Mouse (Mus musculus) cerebellum, adult 18-20 months (tissue): Measurements from ENCODE around the gene Pde1b.

Source experiments
- DNase-seq, 2 experiments: peaks; one replicate each; pipeline ENCODE4 v3.0.0; 2021

Pde1b gene

GRCm38 (mm10) chr15:103509317-103509716 lies 6.5 kb downstream of the Pde1b start:
- DNase-seq = no peak

DNA sequence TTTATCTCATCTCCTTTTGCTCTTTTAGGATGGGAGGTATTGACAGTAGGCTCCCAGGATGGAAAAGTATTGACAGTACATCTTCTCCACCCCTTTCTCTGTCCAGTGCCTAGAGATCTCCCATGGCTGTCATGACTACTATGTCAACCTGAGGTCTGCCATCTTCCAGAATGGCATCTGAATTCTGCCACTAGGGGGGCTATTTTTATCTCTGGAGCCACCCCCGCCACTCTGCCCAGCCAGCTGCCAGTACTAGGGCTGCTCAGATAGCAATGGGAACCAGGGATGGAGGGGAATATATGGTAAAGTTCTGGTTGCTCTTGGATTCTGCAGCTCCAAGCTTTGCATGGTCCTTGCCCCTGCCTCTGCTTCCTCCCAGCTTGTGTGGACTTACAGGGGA lies 8.8 kb downstream of the Pde1b start:
- DNase-seq = no peak

DNA sequence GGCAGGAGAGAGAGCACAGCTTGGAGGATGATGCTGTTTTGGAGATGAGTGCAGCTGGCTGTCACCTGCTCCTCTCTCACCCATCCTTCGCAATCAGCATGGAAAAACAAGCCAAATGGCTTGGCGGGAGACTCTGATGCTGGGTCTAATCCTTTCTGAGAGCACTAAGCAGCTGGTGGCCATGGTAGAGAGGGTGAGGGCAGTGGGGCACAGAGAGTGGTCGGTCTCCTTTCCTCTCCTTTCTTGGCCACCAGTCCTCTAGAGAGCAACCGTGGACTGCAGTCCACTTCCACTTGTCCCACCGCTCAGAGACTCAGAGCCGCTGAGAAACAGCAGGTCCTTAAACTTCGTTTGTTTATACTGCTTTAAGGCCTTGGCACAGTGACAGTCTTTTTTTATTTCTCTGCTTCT lies 10.8 kb downstream of the Pde1b start:
- peak in 1 of 2 experiments; percentile 28 for DNase-seq

DNA sequence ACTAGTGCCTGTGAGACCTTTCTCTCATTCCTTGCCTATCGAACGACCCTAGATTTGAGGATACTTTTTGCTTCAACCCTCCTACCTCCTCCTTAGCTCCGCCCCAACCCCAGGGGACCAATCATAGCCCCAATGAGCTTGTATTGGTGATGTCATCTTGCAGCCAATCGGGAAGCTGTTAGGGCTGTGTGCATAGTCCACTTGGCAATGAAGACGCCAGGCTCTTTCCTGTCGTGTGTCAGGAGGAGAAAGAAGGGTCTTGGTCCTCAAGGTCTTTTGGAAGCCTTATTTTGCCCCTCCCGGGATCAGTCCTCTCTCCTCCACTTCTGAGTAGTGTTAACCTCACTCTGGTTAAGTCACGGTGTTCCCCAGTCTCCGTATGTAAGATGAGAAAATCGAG lies 11.3 kb downstream of the Pde1b start:
- DNase-seq = peak; percentile 80 to 88

GRCm38 (mm10) chr15:103514914-103515313 lies 12.1 kb downstream of the Pde1b start:
- DNase-seq = no peak

GRCm38 (mm10) chr15:103518600-103519385 lies 16.0 kb downstream of the Pde1b start:
- DNase-seq = peak; percentile 16 to 23

GRCm38 (mm10) chr15:103519386-103520378 lies 16.8 kb downstream of the Pde1b start:
- DNase-seq = no peak

DNA sequence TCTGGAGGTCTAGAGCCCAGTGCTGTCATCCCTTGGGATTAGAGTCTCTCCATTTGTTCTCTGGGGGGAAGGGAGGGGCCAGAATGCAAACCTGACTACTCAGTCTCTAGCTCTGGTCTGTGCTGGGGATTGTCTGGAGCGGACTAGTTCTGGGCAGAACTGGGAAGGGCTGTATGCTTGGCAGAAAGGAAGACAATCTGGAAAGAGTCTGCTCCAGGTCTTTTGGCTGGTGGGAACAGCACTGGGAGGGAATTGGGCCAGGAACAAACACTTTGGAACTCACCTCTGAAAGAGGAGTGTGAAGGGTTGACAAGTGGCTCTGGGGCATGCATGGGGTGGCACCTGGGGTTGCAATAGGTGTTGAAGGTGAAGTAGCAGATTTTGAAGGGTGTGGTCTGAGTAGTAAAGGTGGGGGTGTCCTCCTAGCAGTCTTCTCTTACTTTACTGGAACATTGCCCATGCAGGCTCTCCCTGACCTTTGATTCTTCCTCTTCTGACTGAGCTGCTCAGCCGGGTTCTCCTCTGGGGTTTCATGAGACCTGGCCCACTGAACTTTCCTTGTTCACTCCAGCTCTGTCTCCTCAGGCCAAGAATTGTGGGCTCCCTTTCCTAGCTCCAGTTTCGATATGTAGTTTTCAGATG lies 19.7 kb downstream of the Pde1b start:
- DNase-seq = no peak

GRCm38 (mm10) chr15:103523156-103523555 lies 20.3 kb downstream of the Pde1b start:
- DNase-seq = no peak

DNA sequence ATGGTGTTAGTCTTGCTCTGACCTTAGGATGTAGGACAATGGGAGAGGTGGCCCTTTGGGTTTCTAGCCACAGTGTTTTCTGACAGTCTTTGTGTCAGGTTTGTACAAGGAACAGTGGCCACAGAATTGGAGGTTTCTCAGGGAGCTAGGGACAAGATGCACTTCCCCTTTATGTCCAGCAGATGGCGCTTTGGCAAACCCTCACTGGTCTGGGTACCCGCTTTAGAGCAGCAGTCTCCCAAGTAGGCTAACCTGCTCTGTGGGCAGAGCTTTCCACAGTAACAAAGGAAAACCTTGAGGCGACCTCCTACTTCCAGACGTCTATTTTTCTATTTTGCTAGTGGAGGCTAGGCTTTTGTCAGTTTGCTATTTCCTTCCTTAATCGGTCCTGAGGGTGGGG lies 27.5 kb downstream of the Pde1b start:
- DNase-seq = peak; percentile 60 to 66

GRCm38 (mm10) chr15:103534054-103534620 lies 31.3 kb downstream of the Pde1b start:
- DNase-seq = no peak

DNA sequence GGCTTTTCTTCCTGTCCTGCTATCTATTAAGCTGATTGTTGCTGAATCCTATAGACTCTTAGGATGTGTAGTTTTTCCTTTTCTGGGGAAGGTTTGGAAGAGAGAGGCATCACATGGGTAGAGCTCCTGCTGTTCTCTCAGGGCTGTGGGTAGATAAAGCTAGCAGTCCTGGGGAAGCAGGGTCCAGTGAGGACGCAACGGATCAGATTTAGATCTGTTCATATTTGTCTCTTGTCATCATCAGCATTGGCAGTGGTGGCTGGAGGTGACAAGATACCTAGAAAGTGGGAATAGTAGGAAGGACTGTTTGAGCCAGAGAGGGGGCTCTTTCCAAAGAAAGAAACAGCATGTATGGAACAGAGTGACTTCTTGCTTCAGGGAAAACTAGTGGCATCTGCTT lies 32.2 kb downstream of the Pde1b start:
- no peak for DNase-seq

- DNase-seq = no peak
These were observed 33.0 kb downstream of the Pde1b start for GRCm38 (mm10) chr15:103535786-103536185.

- DNase-seq = no peak
These were observed 33.6 kb downstream of the Pde1b start for GRCm38 (mm10) chr15:103536456-103536855.

GRCm38 (mm10) chr15:103537011-103537821 lies 34.4 kb downstream of the Pde1b start:
- peak in 1 of 2 experiments; percentile 27 for DNase-seq

DNA sequence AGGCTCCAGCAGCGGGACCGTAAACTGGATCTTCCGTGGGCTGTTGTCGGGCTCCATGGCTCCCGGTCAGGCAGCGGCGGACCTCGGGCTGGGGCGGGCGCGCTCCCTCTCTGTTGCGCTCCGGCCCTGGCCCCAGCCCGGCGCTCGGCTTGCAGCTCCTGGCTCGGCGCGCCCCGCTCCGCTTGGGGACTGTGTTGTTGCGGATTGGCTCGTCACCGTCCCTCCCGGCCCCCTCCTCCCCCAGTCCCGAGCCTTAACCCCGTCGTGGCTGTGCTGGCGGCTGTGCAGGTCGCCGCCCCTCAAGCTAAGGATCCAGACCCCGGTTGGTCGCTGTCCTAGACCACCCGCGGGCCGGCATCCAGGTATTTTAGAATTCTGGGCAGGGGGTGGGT lies 35.0 kb downstream of the Pde1b start, which contains the start of gene Ppp1r1a:
TSS of gene Ppp1r1a (minus strand) at position 182 of the 392 bp plus-strand sequence.
- peak; percentile 41 to 66 for DNase-seq

- DNase-seq = no peak
These were observed 36.4 kb downstream of the Pde1b start for GRCm38 (mm10) chr15:103539259-103539658.

DNA sequence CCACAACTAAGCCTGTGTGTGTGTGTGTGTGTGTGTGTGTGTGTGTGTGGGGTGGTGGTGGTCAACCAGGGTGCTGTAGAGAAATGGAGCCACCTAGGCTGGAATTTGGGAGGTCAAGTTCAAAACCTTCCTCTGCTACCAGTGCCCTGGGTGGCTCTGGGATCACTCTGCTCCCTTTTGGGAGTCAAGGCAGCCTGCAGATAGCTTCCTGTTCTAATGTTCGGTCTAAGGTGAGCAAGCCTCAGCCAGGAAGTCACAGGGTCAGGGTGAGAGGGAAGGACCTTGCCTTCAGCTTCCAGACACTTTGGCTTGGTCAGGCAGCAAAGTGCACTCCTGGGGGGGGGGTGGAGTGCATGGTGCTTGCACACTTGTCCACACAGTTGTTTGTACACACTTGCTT lies 37.8 kb downstream of the Pde1b start:
- DNase-seq = no peak

- DNase-seq = no peak
These were observed 39.7 kb downstream of the Pde1b start for GRCm38 (mm10) chr15:103542526-103542925.

DNA sequence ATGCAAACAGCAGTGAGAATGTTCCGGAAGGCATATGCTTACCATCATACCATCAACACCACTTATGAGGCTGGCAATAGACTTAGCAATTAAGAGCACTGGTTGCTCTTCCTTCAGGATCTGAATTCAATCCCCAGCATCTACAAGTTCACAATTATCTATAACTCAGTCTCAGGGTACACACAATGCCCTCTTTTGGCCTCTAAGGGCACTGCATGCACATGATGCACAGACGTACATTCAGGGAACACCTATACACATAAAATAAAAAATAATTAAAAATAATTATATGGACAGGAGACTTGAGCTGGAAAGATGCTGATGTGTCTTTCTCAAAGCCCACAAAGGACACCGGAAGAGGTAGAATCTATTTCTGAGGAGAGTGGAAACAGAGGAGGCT lies 45.1 kb downstream of the Pde1b start:
- no peak for DNase-seq

DNA sequence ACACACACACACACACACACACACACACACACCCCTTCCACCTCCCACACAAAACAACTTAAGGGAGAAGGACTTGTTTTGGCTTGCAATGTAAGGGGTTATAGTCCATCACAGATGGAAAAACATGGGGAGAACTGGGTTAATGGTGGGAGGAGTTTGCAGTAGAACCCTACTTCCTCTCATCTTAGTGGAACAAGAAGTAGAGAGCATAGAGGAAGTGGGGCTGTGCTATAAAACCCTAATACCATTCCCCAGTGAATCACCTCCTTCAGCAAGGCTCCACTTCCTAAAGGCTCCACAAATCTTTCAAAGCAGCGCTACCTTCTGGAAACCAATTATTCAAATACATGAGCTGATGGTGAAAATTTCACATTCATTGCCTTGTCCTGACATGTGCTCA lies 46.6 kb downstream of the Pde1b start:
- DNase-seq = no peak

- no peak for DNase-seq
These were observed 48.2 kb downstream of the Pde1b start for GRCm38 (mm10) chr15:103551053-103551452.
